Mouse (Mus musculus): Measurements from ENCODE around the gene Cc2d2b. TPM values are rescaled to one million over a fixed set of nuclear protein-coding genes. Genes with fewer than 3 reads are reported as not detected.
A peak's percentile ranks its signal among the peaks of the same experiment; 100 is the strongest.

The Cc2d2b gene
- not detected for total RNA-seq (2021)

GRCm38 (mm10) chr19:40748559-40748958 is at the start of gene Cc2d2b:
TSS of gene Cc2d2b (plus strand) at chr19:40748753.
- DNase-seq (ENCODE audit: low spot score): no peak
- intact Hi-C loops (cut with DNase I): no loop called here

- intact Hi-C loops (cut with DNase I): loop anchor here (5.0 kb wide), 1 partner anchor 53 kb away; no protein-coding TSS in a partner anchor
- no peak for DNase-seq (ENCODE audit: low spot score)
Observed at GRCm38 (mm10) chr19:40699816-40700215, 48.7 kb upstream of the Cc2d2b start.

GRCm38 (mm10) chr19:40702406-40702805 is 46.1 kb upstream of the Cc2d2b start:
- no peak for DNase-seq (ENCODE audit: low spot score)
- intact Hi-C loops (cut with DNase I): no loop called here

DNA sequence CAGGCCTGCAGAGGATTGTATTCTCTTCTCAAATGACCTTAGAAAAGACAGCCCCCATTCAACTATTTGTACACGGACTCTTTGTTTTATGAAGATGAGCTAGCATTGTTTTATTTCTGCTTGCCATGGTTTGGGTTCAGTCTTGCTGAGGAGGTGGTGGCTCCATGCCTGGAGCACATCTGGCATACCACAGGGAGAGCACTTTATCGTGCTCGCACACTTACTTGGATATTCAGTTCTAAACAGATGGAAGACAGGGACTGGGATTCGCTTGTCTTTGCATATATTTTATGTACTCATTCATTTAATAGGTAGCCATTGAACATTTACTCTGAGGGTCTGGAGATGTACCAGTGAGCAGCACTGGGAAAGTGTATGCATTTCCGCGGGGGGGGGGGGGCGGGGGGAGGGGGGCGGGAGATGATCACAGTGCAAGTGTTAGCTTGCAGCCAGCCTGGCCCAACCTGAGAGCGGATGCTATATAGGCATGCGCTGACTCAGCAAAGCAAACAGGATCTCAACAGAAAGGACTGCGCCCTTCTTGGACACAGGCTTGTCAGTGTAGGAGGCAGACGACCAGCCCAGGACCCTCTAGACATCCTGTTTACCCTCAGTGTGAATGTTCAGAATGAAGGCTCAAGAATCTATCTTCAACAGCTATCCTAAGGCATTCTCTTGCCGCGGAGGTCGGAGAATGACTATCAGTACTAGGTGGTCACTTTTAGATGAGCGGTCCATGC is 35.5 kb upstream of the Cc2d2b start:
- intact Hi-C loops (cut with DNase I): no loop called here
- DNase-seq (ENCODE audit: low spot score): no peak

GRCm38 (mm10) chr19:40714700-40715099 is 33.9 kb upstream of the Cc2d2b start:
- intact Hi-C loops (cut with DNase I): loop anchor here (5.0 kb wide), 1 partner anchor 42 kb away; no protein-coding TSS in a partner anchor
- no peak for DNase-seq (ENCODE audit: low spot score)

DNA sequence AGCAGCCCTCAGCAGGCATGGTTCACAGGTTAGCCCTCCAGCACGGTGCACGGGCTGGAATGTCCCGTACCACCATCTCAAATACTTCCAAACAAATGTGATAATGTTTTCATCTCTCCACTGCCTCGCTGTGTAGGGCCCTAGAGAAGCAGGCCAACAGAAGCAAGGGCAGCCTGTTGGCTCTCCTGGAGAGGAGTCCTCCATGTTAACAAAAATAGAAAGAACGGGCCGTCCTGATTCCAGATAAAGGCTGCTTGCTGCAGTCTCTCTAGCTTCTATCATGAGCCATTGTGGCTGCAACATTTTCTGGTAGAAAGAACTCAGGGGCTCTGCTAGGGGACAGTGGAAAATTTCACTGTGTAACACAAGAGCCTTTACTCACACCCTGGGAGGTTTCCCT is 31.6 kb upstream of the Cc2d2b start:
- no peak for DNase-seq (ENCODE audit: low spot score)

GRCm38 (mm10) chr19:40719439-40720105 is 29.0 kb upstream of the Cc2d2b start:
- intact Hi-C loops (cut with DNase I): loop anchor here (5.0 to 10.0 kb wide), 3 partner anchors 47 to 355 kb away; no protein-coding TSS in a partner anchor
- DNase-seq (ENCODE audit: low spot score): no peak

More for the DNA sequence above, 31.6 kb upstream of the Cc2d2b start:
- intact Hi-C loops (cut with DNase I): loop anchor here (5.0 kb wide), 1 partner anchor 45 kb away; no protein-coding TSS in a partner anchor

DNA sequence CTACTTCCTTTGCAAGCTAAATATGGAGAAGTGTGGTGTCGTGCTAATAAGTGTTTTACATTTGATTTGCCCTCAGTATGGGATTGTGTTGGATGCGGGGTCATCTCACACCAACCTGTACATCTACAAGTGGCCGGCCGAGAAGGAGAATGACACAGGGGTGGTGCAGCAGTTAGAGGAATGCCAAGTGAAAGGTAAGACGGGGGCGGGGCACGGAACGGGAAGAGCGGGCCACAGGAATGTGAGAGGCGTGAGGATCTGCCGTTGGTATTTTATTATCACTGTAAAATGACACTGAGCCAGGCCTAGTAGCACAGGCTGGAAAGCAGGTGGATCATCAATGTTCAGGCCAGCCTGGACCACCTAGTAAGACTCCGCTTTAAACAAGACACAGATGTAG is 28.2 kb upstream of the Cc2d2b start:
- intact Hi-C loops (cut with DNase I): loop anchor here (5.0 to 10.0 kb wide), 2 partner anchors 58 to 356 kb away; no protein-coding TSS in a partner anchor
- DNase-seq (ENCODE audit: low spot score): no peak

DNA sequence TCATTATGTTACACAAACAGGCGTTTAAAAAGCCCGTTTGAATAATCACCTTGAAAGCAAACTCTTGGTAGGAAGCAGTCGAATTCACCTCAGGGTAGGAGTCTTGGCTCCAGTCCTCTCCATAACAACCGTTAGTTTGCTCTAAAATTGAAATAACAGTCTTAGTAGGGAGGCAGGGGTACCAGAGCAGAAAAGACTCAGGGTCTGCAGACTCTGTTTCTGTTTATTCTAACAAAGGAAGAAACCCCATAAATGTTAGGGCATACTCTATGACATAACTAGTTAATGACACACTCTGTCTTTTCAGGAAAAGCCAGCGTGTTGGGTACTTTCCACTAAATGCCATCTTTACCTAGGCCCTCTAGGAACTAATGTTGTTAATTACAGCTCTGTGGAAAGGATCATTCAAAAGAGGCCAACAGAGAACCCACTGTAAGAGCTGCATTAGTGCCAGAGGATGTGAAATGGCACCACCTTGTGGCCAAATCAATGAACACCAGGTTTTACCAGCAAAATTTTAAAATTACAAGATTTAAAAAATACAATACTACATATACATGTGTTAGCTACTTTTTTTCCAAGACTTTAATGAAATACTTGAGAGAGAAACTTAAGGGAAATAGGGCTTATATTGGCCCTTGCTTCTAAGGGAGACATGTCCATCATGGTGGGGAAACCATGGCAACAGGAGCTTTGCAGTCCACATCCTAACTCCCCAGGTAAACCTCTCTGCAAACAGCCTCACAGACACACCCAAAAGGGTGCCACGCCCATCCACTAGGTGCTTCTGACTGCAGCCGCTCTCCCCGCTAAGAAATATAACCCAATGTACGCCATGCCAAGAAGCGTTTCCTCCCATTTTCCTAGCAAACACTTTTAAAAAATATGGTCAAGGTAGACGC is 26.2 kb upstream of the Cc2d2b start:
- no peak for DNase-seq (ENCODE audit: low spot score)
- intact Hi-C loops (cut with DNase I): loop anchor here (1.0 to 10.0 kb wide), 4 partner anchors 60 to 358 kb away; partner anchors contain the start of genes Entpd1 and Tctn3

DNA sequence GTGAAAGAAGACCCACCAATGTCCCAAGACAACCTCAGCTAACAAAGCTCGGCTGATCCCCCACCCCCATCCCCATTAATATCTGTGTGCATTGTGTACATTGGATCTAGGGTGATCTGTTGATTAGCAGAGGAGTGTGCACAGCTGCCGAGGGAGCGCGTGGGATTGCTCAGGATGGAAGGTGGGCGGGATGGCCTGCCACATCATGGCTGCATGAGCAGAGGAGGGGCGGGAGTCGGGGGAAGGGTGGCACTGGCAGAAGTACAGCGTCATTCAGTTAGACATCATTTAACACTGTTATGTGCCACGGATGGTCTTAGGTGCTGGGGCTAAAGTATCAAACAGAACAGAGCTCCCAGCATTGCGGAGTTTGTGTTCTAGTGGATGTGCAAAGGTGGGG is 25.0 kb upstream of the Cc2d2b start:
- DNase-seq (ENCODE audit: low spot score): no peak
- intact Hi-C loops (cut with DNase I): loop anchor here (5.0 to 10.0 kb wide), 2 partner anchors 61 to 359 kb away; no protein-coding TSS in a partner anchor

DNA sequence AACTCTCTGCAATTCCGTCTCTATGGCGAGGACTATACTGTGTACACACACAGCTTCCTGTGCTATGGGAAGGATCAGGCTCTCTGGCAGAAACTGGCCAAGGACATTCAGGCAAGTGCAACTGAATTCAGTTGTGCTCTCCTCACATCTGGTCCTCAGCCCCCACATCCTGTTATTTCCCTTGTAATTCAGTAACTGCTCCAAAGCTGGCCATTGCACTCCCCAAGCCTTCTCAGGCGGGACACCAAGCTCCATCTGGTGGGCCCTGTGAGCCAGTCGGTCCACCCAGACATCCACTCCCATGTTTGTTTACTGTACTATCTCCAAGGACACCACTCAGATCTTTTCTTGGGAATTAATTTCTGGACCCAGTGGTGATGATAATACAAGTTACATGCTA is 22.4 kb upstream of the Cc2d2b start:
- DNase-seq (ENCODE audit: low spot score): peak; percentile 53
- intact Hi-C loops (cut with DNase I): loop anchor here (10.0 kb wide), 1 partner anchor 361 kb away; no protein-coding TSS in a partner anchor

- no peak for DNase-seq (ENCODE audit: low spot score)
- intact Hi-C loops (cut with DNase I): loop anchor here (10.0 kb wide), 1 partner anchor 362 kb away; no protein-coding TSS in a partner anchor
Observed at GRCm38 (mm10) chr19:40726614-40727013, 21.9 kb upstream of the Cc2d2b start.

GRCm38 (mm10) chr19:40728213-40728612 is 20.3 kb upstream of the Cc2d2b start:
- intact Hi-C loops (cut with DNase I): loop anchor here (10.0 kb wide), 1 partner anchor 363 kb away; no protein-coding TSS in a partner anchor
- no peak for DNase-seq (ENCODE audit: low spot score)

- intact Hi-C loops (cut with DNase I): loop anchor here (10.0 kb wide), 1 partner anchor 364 kb away; no protein-coding TSS in a partner anchor
- no peak for DNase-seq (ENCODE audit: low spot score)
Observed at GRCm38 (mm10) chr19:40728732-40729420, 19.7 kb upstream of the Cc2d2b start.

- no peak for DNase-seq (ENCODE audit: low spot score)
- intact Hi-C loops (cut with DNase I): no loop called here
Observed at GRCm38 (mm10) chr19:40733409-40733808, 15.1 kb upstream of the Cc2d2b start.

GRCm38 (mm10) chr19:40733849-40734248 is 14.7 kb upstream of the Cc2d2b start:
- no peak for DNase-seq (ENCODE audit: low spot score)
- intact Hi-C loops (cut with DNase I): no loop called here

- intact Hi-C loops (cut with DNase I): no loop called here
- DNase-seq (ENCODE audit: low spot score): peak; percentile 49
Observed at GRCm38 (mm10) chr19:40736680-40737512, 11.7 kb upstream of the Cc2d2b start.

GRCm38 (mm10) chr19:40737613-40738012 is 10.9 kb upstream of the Cc2d2b start:
- intact Hi-C loops (cut with DNase I): no loop called here
- DNase-seq (ENCODE audit: low spot score): no peak
